Mouse (Mus musculus): Measurements from ENCODE around the gene Ate1. TPM values are rescaled to one million over a fixed set of nuclear protein-coding genes. Genes with fewer than 3 reads are reported as not detected.
A peak's percentile ranks its signal among the peaks of the same experiment; 100 is the strongest.

Gene Ate1
- polyA plus RNA-seq, 1 experiment from 2014 or later = 58.5 TPM

DNA sequence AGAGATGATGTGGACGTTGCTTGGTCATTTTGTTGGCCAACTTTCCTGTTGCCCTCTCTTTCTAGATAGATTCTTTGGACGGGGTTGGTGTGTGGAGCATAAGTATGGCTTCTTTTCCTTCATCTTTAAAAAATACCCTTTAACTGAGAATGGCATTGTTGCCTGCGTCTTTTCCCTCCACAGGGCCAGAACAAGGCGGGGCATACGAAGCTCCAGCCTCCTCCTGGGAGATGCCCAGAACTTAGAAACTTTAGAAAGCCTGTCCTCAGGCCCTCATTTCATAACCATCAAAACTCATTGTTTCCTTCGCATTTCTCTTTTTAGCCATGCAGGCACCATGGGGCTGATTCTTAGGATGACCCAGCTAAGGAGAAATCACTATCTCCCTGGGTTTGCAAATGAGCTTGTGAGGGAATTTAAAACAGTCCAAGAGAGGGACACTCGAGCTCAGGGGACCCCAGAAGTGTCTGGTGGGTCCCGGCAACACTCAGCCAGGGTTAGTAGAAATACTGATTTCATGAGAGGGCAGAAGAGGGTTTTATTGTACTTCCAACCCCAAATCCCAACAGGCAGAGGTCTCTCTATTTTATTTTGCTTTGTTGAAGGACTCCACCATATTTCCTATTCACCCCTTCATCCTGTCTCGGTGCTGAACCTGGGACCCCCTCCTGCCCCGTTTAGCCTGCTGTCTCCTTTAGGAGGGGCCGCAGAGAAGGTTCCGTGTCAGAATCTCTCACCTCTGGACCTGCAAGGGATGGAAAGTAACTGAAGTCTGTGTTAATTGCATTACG lies 151.9 kb downstream of the Ate1 start:
- H3K4me1 ChIP-seq (ENCODE audit: insufficient read depth, low read length) = peaks cover 9% of the 10 kb centered on the region
- no peak overlapping the region for H3K9ac ChIP-seq (replicated peaks; ENCODE audit: low read length)
- no peak overlapping the region for H3K4me3 ChIP-seq (ENCODE audit: low read length)
- no peak for ATAC-seq (ENCODE audit: low FRiP score, low TSS enrichment)
- peak overlapping the region; percentile 36 for H3K4me2 ChIP-seq (replicated peaks; ENCODE audit: low read depth, low read length)
- H3K36me3 ChIP-seq (ENCODE audit: insufficient read depth, low read length) = no peaks in the 10 kb centered on the region
- WGBS = 54% methylated on average over 13 of the region's 13 CpGs
- H3K9me3 ChIP-seq (ENCODE audit: low read length) = peaks cover 5% of the 10 kb centered on the region; the same call in 1 of the 2 replicates
- H3K27me3 ChIP-seq (ENCODE audit: insufficient read depth, low read length) = no peaks in the 10 kb centered on the region
- no peak overlapping the region for H3K27ac ChIP-seq (ENCODE audit: low read length)

DNA sequence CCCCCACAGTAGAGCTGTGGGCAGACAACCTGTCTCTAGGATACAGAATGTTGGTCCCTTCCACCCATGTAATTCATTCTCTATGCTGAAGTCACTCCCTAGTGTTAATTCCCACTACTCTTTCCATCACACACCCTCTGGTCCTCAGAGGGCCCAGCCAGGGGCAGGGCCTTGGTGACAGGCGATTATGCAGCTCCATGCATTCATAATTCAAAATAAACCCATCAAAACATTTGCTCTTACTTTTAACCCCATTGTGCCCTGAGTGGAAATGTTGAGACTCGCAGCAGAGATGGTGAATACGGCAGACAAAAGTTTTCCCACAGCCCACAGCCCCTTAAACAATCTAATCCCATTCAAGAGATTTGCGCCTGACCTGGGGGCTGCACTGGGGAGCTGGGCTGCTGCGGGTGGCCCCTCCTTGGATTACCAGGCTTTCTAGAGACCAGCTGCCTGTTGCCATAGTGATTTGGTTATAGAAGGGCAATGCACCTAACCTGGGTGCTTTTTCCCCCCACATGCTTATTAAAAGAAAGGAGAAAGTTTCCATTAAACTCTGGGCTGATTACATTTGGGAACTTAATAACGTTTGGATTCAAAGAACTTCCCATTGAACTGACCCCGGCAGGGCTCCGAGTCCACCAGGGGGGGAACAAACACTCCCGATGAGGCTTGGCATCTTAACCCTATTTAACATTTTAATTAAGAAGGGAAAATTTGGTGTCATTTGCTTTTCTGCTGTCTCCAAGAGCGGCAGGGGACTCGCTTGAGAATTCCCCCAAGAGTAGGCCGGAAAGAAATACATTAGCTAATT lies 152.7 kb downstream of the Ate1 start:
- 50% methylated on average over 12 of the region's 12 CpGs for WGBS
- no peak overlapping the region for H3K4me3 ChIP-seq (ENCODE audit: low read length)
- no peak for ATAC-seq (ENCODE audit: low FRiP score, low TSS enrichment)
- no peaks in the 10 kb centered on the region for H3K27me3 ChIP-seq (ENCODE audit: insufficient read depth, low read length)
- no peak overlapping the region for H3K9ac ChIP-seq (replicated peaks; ENCODE audit: low read length)
- no peaks in the 10 kb centered on the region for H3K36me3 ChIP-seq (ENCODE audit: insufficient read depth, low read length)
- peaks cover 5% of the 10 kb centered on the region; the same call in 1 of the 2 replicates for H3K9me3 ChIP-seq (ENCODE audit: low read length)
- no peak overlapping the region for H3K4me2 ChIP-seq (replicated peaks; ENCODE audit: low read depth, low read length)
- peaks cover 9% of the 10 kb centered on the region for H3K4me1 ChIP-seq (ENCODE audit: insufficient read depth, low read length)
- no peak overlapping the region for H3K27ac ChIP-seq (ENCODE audit: low read length)

DNA sequence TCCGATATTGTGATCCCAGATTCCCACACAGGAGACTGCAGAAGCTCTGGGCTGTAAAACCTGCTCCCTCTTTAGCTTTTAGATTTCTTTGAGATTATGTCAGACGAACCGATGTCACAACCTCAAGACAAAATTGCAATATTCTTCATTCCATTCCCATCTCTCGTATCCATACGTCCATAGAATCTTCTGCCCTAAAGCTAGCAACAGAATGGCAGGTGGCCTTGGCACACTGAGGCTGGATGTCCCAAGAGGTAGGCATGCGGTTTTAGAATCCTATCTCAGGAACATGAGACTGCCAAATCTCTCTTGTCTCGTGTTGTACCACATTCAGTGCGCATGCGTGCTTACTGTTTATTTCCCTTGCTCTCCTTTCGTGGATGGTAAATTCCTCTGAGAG lies 154.5 kb downstream of the Ate1 start:
- H3K27me3 ChIP-seq (ENCODE audit: insufficient read depth, low read length) = no peaks in the 10 kb centered on the region
- H3K9ac ChIP-seq (replicated peaks; ENCODE audit: low read length) = no peak overlapping the region
- no peak overlapping the region for H3K4me2 ChIP-seq (replicated peaks; ENCODE audit: low read depth, low read length)
- no peak overlapping the region for H3K4me3 ChIP-seq (ENCODE audit: low read length)
- ATAC-seq (ENCODE audit: low FRiP score, low TSS enrichment) = no peak
- WGBS = 94% methylated on average over 10 of the region's 10 CpGs
- no peaks in the 10 kb centered on the region for H3K36me3 ChIP-seq (ENCODE audit: insufficient read depth, low read length)
- H3K4me1 ChIP-seq (ENCODE audit: insufficient read depth, low read length) = peaks cover 9% of the 10 kb centered on the region
- H3K27ac ChIP-seq (ENCODE audit: low read length) = no peak overlapping the region
- H3K9me3 ChIP-seq (ENCODE audit: low read length) = peaks cover 5% of the 10 kb centered on the region; the same call in 1 of the 2 replicates

Other genes with a start within 250 kb of the Ate1 start
- 155 and 159 TPM in 2 replicates for gene Nsmce4a, start 52.7 kb upstream of the Ate1 start, polyA plus RNA-seq (2015; fragmentation: Nextera tagmentation; extraction: Ambion mirVana)
- gene Tacc2, start 57.1 kb upstream of the Ate1 start, polyA plus RNA-seq (2015; fragmentation: Nextera tagmentation; extraction: Ambion mirVana) = 31.3 and 40.0 TPM in 2 replicates